ENCODE assay signal across 14 mouse cellular contexts in the genomic region with DNA sequence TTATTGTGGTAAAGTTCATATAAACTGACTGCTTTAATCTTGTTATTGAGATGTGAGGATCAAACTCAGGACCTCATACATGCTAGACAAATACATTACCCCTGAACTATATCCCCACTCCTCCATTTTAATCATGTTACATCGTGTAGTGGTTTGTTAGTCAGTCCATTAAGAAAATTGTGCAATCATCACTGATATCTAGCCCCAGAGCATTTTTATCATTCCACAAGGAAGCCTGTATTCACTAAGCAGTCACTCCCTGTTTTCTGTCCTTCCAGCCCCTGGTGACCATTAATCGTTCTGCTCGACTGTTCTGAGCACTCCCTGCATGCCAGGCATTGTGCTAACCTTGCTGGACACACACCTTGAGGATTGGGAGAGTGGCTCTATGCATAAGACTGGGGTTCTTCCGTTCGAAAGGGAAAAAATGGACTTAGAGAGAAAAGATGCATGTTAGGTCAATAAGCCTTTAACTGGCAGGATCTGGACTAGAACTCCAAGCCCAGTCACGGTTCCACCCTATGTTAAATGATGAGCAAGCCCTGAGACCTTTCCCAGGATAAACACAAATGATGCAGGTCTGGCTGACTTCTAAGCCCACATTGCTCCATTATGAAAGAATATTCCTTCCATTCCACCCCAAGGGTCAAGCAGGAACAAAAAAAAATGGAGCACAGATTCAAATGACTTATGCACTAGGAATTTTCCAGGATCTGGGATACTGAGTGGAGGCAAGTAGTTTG.
"Had no signal": no experiment of that assay in that cellular context is flagged by ENCODE, and none has a peak within 500 bp of the region (broad histone marks: within the 10 kb centered on the region; RNA-seq: fewer than 3 reads in every experiment).

No protein-coding gene starts in this region.

- H3K4me1 ChIP-seq: limb, embryonic 10.5 days; limb, embryonic 13.5 days; liver, embryonic 12.5 days; liver, embryonic 15.5 days; midbrain, embryonic 12.5 days had no signal

- H3K27ac ChIP-seq: layer of hippocampus, adult 2 months; limb, embryonic 10.5 days; limb, embryonic 13.5 days; liver, embryonic 12.5 days; liver, embryonic 15.5 days; lung, embryonic 15.5 days; macrophage; midbrain, embryonic 12.5 days had no signal

- ATAC-seq: liver, embryonic 12.5 days; midbrain, embryonic 16.5 days had no signal

- H3K4me2 ChIP-seq: limb, embryonic 13.5 days; liver, embryonic 12.5 days; liver, embryonic 15.5 days; lung, embryonic 15.5 days; midbrain, embryonic 12.5 days had no signal

- H3K4me3 ChIP-seq: layer of hippocampus, adult 2 months; limb, embryonic 10.5 days; limb, embryonic 13.5 days; liver, embryonic 12.5 days; liver, embryonic 15.5 days; lung, embryonic 15.5 days; midbrain, embryonic 12.5 days had no signal

- H3K9ac ChIP-seq: limb, embryonic 13.5 days; liver, embryonic 12.5 days; liver, embryonic 15.5 days; lung, embryonic 15.5 days; midbrain, embryonic 12.5 days had no signal

- H3K36me3 ChIP-seq: limb, embryonic 10.5 days; limb, embryonic 13.5 days; liver, embryonic 12.5 days; liver, embryonic 15.5 days; lung, embryonic 15.5 days; midbrain, embryonic 12.5 days had no signal

- DNase-seq: kidney, postnatal 14 days; layer of hippocampus, adult 9-11 months; liver; thymus, adult 18-20 months; thymus, postnatal 36 days had no signal

- H3K9me3 ChIP-seq: limb, embryonic 10.5 days; limb, embryonic 13.5 days; liver, embryonic 12.5 days; liver, embryonic 15.5 days; lung, embryonic 15.5 days; midbrain, embryonic 12.5 days had no signal

- H3K27me3 ChIP-seq: limb, embryonic 13.5 days; liver, embryonic 12.5 days; liver, embryonic 15.5 days; lung, embryonic 15.5 days; midbrain, embryonic 12.5 days had no signal
